Mouse (Mus musculus) layer of hippocampus, postnatal 36 days (tissue): ENCODE results near the gene Pik3r2. TPM values are rescaled to one million over a fixed set of nuclear protein-coding genes. Genes with fewer than 3 reads are reported as not detected.

ENCODE experiments used
- DNase-seq, 2 experiments: peaks; one replicate each; pipeline ENCODE4 v3.0.0; 2022
- total RNA-seq, 2 experiments: library from RNA; stranded (reverse); gene quantifications; 2 replicates each; pipeline ENCODE4 v1.2.3; 2021

Gene Pik3r2
- total RNA-seq, 2 experiments from 2014 or later, result 153 to 158 TPM

DNA sequence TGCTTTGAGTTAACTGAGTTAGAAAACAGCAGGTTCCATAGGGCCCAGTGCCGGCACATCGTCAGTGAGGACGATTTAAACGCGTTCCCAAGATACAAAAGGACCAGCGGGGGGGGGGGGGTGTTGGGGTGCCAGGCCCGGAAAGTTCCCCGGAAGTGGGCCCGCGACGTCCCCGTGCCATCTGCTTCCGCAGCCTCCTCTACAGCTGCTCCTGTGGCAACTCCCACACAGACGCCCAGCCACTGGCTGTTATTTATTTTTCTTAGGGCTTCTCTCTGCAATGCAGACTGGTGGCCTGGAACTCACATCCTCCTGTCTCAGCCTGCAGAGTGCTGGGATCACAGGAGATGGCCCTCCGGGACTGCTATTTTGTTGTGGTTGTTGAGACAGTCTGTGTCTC, 24.6 kb upstream of the Pik3r2 start:
- peak; percentile 81 to 84 for DNase-seq

- peak in 1 of 2 experiments; percentile 64 for DNase-seq
Measured at GRCm38 (mm10) chr8:70800648-70801047, 24.1 kb upstream of the Pik3r2 start.

DNA sequence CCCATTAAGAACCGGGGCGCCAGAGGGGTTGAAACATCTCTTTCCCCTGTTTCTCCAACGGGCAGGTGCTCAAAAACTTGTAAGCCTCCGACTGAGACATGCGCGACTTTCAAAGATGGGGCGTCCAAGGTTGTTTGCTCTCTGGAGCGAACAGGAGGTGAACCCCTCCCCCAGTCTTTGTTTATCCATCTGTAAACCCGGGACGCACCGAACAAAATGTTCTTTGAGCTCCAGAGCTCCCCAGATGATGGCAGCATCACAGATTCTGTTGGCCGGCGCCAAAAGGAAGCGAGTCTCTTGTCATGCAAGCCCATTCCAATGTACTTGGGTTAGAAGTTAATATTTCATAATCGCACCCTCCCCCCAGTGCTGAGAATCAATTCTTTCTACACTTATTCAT, 21.8 kb upstream of the Pik3r2 start:
- DNase-seq, result peak in 1 of 2 experiments; percentile 77

GRCm38 (mm10) chr8:70797081-70798070, 20.9 kb upstream of the Pik3r2 start:
- DNase-seq, result peak; percentile 88 to 92

DNA sequence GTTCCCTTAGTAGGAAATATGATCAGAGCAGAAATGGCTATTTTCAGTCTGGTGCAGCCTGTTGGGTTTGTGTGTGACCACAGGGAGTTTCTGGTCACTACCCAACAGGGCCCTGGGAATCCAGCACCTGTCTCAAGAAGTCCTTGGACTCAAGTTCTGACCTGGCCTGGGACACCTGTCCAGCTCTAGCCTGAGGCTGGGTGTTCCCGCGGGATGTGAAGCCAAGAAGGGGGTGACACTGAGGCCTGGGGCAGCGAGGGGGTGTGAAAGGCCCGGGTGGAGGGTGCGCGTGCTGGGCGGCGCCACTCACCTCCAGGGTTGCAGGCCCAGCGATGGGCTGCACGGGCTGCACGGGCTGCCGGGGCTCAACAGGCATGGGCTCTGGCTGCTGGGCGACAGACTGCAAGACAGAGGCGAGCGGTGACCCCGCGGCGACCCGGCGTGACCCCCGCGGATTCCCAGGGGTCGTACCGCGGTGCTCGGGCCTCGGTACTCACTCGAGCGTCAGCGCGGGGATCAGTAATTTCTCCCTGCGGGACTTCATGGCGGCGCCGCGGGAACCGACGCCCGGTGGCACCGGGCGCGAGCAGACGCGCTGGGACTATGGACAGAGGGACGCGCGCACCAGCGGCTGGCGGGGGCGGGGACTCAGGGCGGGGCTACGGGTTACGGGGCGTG, 20.0 kb upstream of the Pik3r2 start:
- no peak for DNase-seq

DNA sequence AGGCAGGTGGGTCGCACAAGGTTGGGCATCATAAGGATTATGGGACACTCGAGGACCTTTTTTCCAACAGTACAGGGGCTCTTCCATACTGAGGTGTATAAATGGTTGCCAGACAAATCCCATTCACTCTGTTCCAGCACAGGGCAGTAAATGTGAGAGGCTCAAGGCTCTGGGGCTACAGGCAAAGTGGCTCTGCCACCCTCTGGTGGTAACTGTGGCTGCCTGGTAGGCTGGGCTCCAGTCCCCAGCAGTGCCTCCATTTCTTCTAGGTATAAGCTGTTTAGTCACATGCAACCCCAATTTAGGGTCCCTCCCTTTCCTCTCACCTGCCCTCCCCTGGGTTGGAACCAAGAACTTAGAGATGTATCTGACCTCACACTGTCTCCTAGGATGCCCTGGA, 18.9 kb upstream of the Pik3r2 start:
- no peak for DNase-seq

- no peak for DNase-seq
Measured at GRCm38 (mm10) chr8:70794215-70794614, 17.7 kb upstream of the Pik3r2 start.

- no peak for DNase-seq
Measured at GRCm38 (mm10) chr8:70792700-70793099, 16.2 kb upstream of the Pik3r2 start.

GRCm38 (mm10) chr8:70791975-70792691, 15.6 kb upstream of the Pik3r2 start:
- peak; percentile 97 to 98 for DNase-seq

DNA sequence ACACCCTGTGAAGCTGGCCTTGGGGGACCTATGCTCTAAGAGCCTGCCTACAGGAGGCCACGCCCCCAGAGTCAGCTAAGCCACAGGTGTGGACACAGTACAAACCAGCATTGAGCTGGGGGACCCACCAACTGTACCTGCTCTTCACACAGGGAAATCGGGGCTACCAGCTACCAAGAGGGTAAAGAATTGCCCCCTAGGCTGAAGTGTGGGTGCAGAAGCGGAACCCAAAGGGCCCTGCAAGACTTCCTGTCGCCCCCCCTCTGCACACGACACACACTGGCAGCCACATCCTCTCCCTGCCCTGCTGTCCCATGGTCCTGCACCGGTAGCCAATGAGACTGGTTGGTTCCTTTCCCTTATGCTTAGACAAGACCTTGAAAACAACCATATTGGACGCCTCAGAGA, 14.8 kb upstream of the Pik3r2 start:
- no peak for DNase-seq

DNA sequence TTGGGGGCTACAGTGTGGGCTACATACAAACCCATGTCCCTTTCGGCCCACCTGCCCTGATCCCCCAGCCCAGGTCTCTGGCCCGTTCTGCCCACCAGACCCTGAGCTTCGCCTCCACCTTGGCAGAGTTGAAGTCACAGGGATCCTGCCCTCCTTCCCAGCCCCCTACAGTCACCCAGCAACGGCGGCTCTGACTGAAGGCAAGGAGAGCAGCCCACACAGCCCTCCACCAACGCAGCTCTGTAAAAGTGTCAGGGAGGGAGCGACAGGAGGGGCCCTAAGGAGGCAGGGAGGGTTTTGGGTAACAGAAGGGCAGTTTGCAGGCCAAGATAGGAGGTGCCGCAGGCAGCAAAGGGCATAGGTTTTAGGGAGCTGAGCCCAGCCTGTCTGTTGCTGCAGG, 14.3 kb upstream of the Pik3r2 start:
- no peak for DNase-seq

DNA sequence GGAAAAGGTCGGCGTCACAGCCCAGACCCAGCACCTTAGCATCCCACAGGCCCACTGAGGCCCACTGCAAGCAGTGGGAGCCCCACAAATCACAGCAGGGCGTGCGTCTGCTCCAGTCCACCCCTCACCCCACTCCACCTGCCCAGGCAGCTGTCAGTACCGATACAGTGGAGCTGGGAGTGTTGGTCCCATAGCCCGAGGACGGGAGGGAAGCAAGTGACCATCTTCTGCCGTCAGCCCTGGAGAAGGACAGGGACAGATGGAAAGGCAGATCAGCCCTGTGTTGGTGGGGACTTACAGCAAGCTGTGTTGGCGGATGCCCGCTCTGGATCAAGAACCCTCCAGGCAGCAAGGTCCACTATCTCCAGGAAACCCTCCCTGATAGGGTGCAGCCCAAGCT, 12.5 kb upstream of the Pik3r2 start:
- no peak for DNase-seq

GRCm38 (mm10) chr8:70787941-70788667, 11.6 kb upstream of the Pik3r2 start:
- no peak for DNase-seq

GRCm38 (mm10) chr8:70787051-70787445, 10.5 kb upstream of the Pik3r2 start:
- no peak for DNase-seq

GRCm38 (mm10) chr8:70786291-70787050, 10.0 kb upstream of the Pik3r2 start:
- no peak for DNase-seq

GRCm38 (mm10) chr8:70780093-70780492, 3.6 kb upstream of the Pik3r2 start:
- DNase-seq, result no peak

DNA sequence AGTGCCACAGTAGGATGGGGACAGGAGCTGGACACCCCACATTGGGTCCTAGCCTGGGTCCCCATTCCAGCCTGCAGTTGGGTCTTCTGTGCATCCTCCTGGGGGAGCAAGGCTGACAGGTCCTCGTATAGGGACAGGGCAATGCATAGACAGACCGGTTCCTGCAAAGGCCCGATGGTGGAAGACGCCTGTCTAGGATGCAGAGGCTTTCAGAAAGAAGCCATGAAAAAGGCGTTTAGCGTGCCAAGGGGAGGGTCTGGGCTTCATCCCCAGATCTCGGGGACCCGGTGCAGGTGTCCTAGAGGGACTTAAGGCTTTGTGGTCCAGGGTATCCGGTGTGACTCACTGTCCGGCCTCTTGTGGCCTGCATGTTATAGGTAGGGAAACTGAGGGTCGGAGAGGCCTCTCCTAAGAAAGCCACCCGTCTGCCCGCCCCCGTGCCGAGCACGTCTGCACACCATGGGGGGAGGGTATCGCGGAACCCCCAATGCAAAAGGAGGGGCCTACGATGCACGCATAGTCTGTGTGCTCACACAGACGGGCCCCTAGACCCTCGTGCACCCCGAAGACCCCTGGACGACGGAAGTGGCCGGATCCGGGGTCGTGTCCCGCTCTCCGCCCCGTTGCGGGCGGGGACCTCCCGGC, 540 bp downstream of the Pik3r2 start:
- no peak for DNase-seq

DNA sequence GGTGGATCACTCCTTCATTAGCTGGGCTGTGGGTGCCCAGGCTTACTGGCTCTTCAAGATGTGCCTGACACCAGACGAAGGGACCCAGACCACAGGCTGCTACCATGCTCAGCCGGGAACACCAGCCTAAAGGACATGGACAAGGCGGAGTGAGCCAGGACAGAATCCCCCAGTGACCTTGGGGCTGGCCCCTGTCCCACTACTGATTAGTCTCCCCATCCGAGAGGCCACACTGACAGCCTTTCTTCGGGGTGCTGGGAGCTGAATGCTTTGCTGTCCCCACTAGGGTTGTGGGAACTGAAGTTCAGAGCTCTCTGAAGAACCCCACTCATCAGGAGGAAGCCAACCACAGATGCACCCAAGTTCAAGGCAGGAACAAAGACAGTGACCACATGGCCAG, 1.3 kb downstream of the Pik3r2 start:
- no peak for DNase-seq

GRCm38 (mm10) chr8:70774740-70775139, 1.8 kb downstream of the Pik3r2 start:
- DNase-seq, result no peak

GRCm38 (mm10) chr8:70773833-70774232, 2.7 kb downstream of the Pik3r2 start:
- peak in 1 of 2 experiments; percentile 78 for DNase-seq

DNA sequence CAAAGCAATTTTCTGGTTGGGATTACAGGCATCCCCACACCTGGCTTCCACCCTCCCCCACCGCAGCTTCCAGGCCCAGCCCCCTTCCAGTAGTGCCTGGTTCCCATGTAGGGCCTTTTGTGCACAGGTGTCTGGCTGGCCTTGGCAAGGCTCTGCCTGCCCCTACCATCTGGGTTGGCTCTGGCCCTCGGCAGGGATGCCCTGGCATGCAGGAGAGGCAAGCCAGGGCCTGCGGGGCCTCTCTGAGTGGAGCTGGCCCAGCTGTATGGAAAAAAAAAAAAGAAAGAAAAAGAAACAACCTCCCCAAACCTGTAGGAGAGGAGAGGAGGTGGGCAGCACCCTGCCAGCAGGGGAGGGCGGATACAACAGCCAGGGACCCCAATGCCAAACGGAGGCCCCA, 3.1 kb downstream of the Pik3r2 start:
- DNase-seq, result no peak
